Mouse (Mus musculus) stomach, embryonic 16.5 days (tissue): ENCODE results near the gene Calm1. TPM values are rescaled to one million over a fixed set of nuclear protein-coding genes. Genes with fewer than 3 reads are reported as not detected.

Source experiments
- ATAC-seq: fragments of 200-750 bp; cut with Nextera tagmentation; 2 replicates; pipeline ENCODE4 v1.8.0; 2017; ENCODE audit warnings: moderate number of reproducible peaks, moderate TSS enrichment; ENCODE audit not compliant: insufficient read depth, low FRiP score
- H3K27ac ChIP-seq: fragments of 300-500 bp; sonication (generic); 2 replicates; pipeline ENCODE4 v1.5.1; 2014; ENCODE audit warnings: low read length
- H3K27me3 ChIP-seq: fragments of 300-500 bp; sonication (generic); 2 replicates; pipeline ENCODE4 v1.6.1; 2014; ENCODE audit warnings: low read length, control low read depth, mixed read lengths; ENCODE audit not compliant: control insufficient read depth, insufficient read depth
- H3K36me3 ChIP-seq: fragments of 300-500 bp; sonication (generic); 2 replicates; pipeline ENCODE4 v1.6.1; 2014; ENCODE audit warnings: low read length; ENCODE audit not compliant: control insufficient read depth, insufficient read depth
- H3K4me1 ChIP-seq: fragments of 300-500 bp; sonication (generic); 2 replicates; pipeline ENCODE4 v1.6.1; 2014; ENCODE audit warnings: low read length, control low read depth, mixed read lengths; ENCODE audit not compliant: control insufficient read depth, insufficient read depth
- H3K4me2 ChIP-seq: fragments of 300-500 bp; sonication (generic); 2 replicates; pipeline ENCODE4 v1.6.1; 2014; ENCODE audit warnings: low read depth, low read length, mixed read lengths
- H3K4me3 ChIP-seq: fragments of 300-500 bp; sonication (generic); replicated peaks from 2 replicates; pipeline ENCODE4 v1.5.1; 2014; ENCODE audit warnings: mild to moderate bottlenecking, low read length
- H3K9ac ChIP-seq: fragments of 300-500 bp; sonication (generic); 2 replicates; pipeline ENCODE4 v1.6.1; 2014; ENCODE audit warnings: low read length
- H3K9me3 ChIP-seq: fragments of 300-500 bp; sonication (generic); replicated peaks from 2 replicates; pipeline ENCODE4 v1.6.1; 2016; ENCODE audit warnings: low read length, control low read depth; ENCODE audit not compliant: control insufficient read depth
- WGBS: fragments of 180-500 bp; shearing (Covaris S2); extraction: QIAGEN DNeasy Blood & Tissue Kit; methylation state at CpG from one replicate; pipeline ENCODE4 v1.1.7; 2014; 5-methylcytosine and 5-hydroxymethylcytosine counted together
- polyA plus RNA-seq: library from polyadenylated mRNA; unstranded; fragments of >200 nt; fragmentation: Nextera tagmentation; extraction: Ambion mirVana; gene quantifications from 2 replicates; pipeline ENCODE4 v1.2.1, GENCODE M21; 2015

The Calm1 gene
- 1,641 and 1,693 TPM in 2 replicates for polyA plus RNA-seq

DNA sequence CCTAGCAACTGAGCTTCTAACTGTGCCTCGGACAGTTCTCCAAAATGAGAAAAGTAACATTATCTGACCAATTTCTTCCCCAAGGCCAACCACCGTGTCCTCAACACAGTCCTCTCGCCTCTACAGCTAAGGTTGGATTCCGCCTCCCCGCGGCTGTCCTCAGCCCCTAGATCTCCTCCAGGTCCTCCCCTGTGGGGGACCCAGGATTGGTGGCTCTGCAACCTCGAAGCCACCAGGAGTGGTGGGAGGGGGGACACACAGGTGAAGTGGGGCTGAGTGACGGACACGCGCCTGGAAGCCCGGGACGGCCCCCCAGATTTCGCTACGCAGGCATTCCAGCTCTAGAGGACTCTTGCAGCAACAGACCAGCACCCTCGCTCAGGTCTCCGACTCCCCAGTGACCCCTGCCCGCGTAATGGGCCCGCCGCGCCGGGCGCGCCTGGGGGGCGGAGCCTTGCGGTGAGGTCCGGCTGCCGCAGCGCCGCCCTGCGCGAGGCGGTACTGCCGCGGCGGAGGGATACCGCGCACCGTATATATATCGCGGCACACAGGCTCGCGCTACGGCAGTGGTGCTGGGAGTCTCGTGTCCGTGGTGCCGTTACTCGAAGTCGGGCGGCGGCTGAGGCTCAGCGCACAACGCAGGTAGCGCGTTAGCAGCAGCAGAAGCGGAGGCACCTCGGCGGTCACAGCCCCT, at the start of gene Calm1:
Calm1 (plus strand) TSS at position 469 of the 694 bp plus-strand sequence.
- peak; percentile 92 for ATAC-seq
- H3K27me3 ChIP-seq: no peaks in the 10 kb centered on the region
- H3K4me3 ChIP-seq: peak within 1 kb of the TSS; percentile 85
- H3K36me3 ChIP-seq: no peaks in the 10 kb centered on the region; the same call in 1 of the 2 replicates
- H3K9me3 ChIP-seq: no peaks in the 10 kb centered on the region
- peak within 1 kb of the TSS; percentile 82 for H3K4me2 ChIP-seq
- peak within 1 kb of the TSS; percentile 90 for H3K27ac ChIP-seq
- H3K4me1 ChIP-seq: peaks cover 15% of the 10 kb centered on the region
- peak within 1 kb of the TSS; percentile 92 for H3K9ac ChIP-seq
- WGBS: under 1% methylated on average over 58 of the region's 58 CpGs

DNA sequence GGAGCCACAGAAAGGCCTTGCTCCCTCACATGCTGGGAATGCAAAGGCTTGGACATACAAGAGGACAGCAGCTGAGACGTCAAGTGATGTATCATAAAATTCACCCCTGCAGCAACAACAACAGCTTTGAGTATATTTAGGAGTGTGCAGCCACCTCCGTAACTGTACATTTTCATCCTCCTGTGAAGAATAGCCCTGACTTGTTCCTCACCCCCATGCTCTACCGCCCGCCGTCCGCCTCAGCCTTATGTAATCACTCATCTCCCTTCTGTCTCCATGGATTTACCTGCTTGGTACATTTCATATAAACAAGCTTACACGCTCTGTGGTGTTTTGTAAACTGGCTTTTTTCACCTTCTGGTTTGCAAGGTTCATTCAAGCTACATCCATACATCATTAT, 46.8 kb upstream of the Calm1 start:
- Histone ChIP-seq H3K27me3 (no peaks in the 10 kb centered on the region), H3K4me3 (no peak overlapping the region), H3K4me2 (no peak overlapping the region), H3K36me3 (peaks cover 18% of the 10 kb centered on the region), H3K4me1 (no peaks in the 10 kb centered on the region), H3K27ac (no peak overlapping the region), H3K9ac (no peak overlapping the region), H3K9me3 (no peaks in the 10 kb centered on the region)
- 85% methylated on average over 7 of the region's 7 CpGs for WGBS
- ATAC-seq: no peak

DNA sequence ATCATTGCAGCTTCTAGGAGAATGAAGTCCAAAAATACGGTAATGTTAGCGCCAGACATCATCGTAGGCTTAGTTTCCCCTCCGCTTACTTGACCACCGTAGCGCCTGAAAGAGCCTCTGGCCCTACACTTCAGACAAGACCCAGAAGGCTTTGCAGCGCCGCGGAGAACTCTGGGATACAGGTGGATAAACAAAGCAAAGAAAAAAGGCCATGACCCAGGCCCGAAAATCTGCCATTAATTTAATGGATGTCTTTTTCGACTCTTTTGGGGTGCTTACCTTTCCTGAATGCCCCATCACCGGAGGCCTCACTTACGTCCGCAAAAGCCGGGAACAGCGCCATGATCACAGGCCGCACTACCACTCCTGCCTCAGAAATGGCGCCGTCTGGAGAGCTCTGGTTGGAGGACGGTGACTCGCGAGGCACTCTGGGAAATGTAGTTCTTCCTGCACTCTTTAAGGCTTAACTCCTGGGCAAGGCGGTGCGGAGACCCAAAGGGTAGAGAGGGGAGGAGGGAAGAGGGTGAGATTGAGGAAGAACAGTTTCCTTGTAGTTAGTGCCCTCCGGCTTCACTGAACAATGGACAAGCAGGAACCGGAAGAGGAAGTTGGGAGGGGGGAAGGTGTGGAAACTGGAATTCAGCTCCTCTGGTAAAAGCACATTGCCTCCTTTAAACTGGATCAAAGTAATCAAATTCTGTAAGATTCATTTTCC, 39.8 kb upstream of the Calm1 start, which contains the start of gene Nrde2:
Nrde2 (minus strand) TSS at position 393 of the 715 bp plus-strand sequence.
- Histone ChIP-seq H3K27me3 (no peaks in the 10 kb centered on the region), H3K4me3 (peak within 1 kb of the TSS; percentile 65), H3K27ac (peak within 1 kb of the TSS; percentile 75; the same call in 1 of the 2 replicates), H3K9me3 (no peaks in the 10 kb centered on the region), H3K36me3 (no peaks in the 10 kb centered on the region), H3K9ac (peak within 1 kb of the TSS; percentile 78), H3K4me2 (peak within 1 kb of the TSS; percentile 78), H3K4me1 (peaks cover 3% of the 10 kb centered on the region; the same call in 1 of the 2 replicates)
- under 1% methylated on average over 26 of the region's 26 CpGs for WGBS
- peak; percentile 98 for ATAC-seq

DNA sequence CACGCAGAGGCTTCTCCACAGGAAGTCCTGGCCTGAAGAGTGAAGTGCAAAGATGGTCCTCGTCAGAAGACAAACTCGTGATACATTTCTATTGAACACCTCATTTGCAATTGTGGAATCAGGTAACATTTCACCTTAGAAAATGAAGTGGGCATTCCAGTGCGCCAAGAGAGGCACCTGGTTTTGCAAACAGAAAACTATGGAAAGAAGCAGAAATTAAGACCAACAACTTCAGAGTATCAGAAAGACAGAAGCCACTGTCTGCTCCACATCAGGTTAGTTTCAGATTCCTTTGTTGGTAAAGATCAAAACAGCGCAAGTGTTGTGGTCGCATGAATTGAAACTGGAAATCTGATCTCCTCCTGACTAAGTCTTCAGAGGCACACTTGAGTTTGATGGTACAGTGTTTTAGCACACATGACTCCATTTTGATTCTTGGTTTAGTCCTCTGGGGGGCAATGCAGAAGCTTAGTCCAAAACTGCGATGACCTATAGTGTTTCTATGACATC, 34.2 kb upstream of the Calm1 start:
- no peak for ATAC-seq
- H3K4me3 ChIP-seq: no peak overlapping the region
- H3K36me3 ChIP-seq: no peaks in the 10 kb centered on the region
- H3K4me2 ChIP-seq: no peak overlapping the region
- 70% methylated on average over 7 of the region's 7 CpGs for WGBS
- H3K9me3 ChIP-seq: no peaks in the 10 kb centered on the region
- H3K27me3 ChIP-seq: no peaks in the 10 kb centered on the region; the same call in 1 of the 2 replicates
- H3K9ac ChIP-seq: no peak overlapping the region
- no peak overlapping the region for H3K27ac ChIP-seq
- H3K4me1 ChIP-seq: no peaks in the 10 kb centered on the region

DNA sequence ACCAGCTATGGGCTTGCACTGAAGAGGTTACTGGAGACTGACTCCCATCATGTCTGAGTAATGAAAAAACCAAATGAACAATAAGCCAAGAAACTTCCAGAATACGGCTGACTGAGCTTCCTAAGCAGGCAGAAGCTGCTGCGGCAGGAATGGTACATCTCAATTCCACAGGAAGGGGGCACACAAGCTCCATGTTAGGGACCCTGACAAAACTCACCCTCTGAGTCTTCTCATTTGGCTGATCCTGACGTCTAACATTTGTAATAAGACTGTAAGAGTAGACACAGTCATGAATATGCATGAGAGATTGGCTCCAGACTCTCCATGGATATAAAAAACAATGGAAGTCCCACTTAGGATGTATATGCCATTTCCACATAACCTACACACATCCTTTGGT, 33.1 kb upstream of the Calm1 start:
- H3K4me3 ChIP-seq: no peak overlapping the region
- no peak overlapping the region for H3K4me2 ChIP-seq
- H3K9ac ChIP-seq: no peak overlapping the region
- H3K27ac ChIP-seq: no peak overlapping the region
- H3K9me3 ChIP-seq: no peaks in the 10 kb centered on the region
- H3K27me3 ChIP-seq: no peaks in the 10 kb centered on the region; the same call in 1 of the 2 replicates
- ATAC-seq: no peak
- no peaks in the 10 kb centered on the region for H3K4me1 ChIP-seq
- no peaks in the 10 kb centered on the region for H3K36me3 ChIP-seq
- 19% methylated on average over 3 of the region's 3 CpGs for WGBS

DNA sequence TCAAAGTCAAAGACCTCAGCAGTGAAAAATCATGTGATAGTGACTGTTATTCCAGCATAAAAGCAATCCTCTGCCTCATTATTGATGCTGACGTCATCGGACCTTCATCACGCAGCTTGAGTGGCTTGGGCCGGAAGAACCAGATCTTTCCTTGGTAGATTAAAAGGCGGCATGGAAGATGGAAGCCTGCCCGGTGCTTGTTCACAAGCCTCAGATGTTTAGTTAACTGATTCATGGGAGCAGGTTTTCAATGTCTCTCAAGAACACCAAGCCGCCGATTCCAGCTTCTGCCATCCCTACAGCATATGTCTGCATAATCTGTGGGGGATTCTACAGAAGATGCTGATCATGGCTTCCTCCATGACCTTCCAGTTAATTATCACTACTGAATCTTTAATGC, 32.3 kb upstream of the Calm1 start:
- no peaks in the 10 kb centered on the region; the same call in 1 of the 2 replicates for H3K27me3 ChIP-seq
- WGBS: 82% methylated on average over 8 of the region's 8 CpGs
- no peak overlapping the region for H3K4me2 ChIP-seq
- no peaks in the 10 kb centered on the region for H3K4me1 ChIP-seq
- ATAC-seq: no peak
- H3K9ac ChIP-seq: no peak overlapping the region
- H3K4me3 ChIP-seq: no peak overlapping the region
- H3K9me3 ChIP-seq: no peaks in the 10 kb centered on the region
- H3K36me3 ChIP-seq: no peaks in the 10 kb centered on the region
- no peak overlapping the region for H3K27ac ChIP-seq

DNA sequence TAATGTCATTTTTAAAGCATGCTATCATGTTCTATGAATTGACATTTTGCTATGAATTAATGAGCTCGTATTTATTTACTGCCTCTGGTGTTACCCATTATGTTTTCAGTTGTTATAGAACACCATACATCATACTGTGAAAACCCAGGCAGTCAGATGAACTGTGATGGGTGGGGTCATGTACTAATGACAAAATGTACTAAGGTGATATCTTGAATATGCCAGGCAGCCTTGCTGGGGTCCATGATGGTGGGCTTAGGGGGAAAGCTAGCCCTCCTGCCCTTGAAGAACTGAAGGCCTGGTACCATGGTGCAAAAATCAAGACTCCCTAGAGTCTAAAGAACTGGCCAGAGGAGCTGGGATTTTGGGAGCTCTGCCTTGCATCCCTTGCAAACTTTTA, 31.7 kb upstream of the Calm1 start:
- Histone ChIP-seq H3K9me3 (no peaks in the 10 kb centered on the region), H3K9ac (peak overlapping the region; percentile 55; the same call in 1 of the 2 replicates), H3K4me1 (no peaks in the 10 kb centered on the region), H3K27me3 (no peaks in the 10 kb centered on the region; the same call in 1 of the 2 replicates), H3K4me2 (0 out of 2 replicates have a peak overlapping the region, but pooled peaks have one; percentile 53), H3K36me3 (no peaks in the 10 kb centered on the region), H3K4me3 (no peak overlapping the region), H3K27ac (no peak overlapping the region; the same call in 1 of the 2 replicates)
- no peak for ATAC-seq
- WGBS: 81% methylated on average over 1 of the region's 1 CpGs

DNA sequence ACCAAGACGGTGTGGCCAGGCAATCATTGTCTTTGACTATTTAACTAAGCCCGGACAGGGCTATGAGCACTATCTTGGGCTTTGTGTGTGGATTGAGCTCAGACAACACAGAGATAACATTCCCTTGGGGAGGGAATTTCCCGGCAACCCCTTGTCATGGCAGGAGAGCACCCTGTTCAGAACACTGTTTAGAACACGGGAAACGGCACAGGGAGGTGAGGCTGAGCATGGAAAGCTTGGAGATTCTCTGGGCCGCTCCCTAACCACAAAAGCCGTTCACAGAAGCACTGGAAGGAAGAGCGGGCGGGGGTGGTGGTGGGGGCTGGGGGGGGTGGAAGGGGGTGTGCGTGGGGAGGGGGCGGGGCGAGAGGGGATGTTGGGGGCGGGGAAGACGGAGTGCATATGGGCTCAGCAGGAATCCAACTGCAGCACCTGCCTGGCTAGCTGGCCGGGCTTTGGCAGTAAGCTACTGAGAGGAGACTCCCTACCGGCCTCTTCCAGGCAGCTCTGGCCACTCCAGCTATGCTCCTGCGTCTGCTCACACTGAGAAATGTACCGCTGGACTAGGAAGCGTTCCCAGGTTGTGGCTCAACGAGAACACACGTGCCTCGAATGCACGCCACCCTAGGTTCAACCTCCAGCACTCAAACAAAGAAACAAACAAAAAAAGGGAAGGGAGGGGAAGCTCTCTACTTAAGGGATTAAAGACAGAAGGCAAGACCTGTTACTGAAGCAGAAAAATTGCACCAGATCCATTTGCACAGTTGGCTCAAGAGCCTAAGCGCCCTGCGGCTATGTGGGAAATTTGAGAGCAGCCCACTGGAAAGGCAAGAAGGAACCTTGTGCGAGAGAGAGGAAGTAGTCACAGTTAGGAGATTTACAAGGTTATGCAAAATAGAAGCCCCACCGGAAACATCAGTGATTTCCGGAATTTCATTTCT, 31.0 kb upstream of the Calm1 start:
- peak overlapping the region; percentile 29; the same call in 1 of the 2 replicates for H3K27ac ChIP-seq
- H3K36me3 ChIP-seq: no peaks in the 10 kb centered on the region
- no peaks in the 10 kb centered on the region for H3K9me3 ChIP-seq
- 11% methylated on average over 28 of the region's 28 CpGs for WGBS
- peak overlapping the region; percentile 55 for H3K9ac ChIP-seq
- H3K4me3 ChIP-seq: peak overlapping the region; percentile 28
- ATAC-seq: peak; percentile 65
- H3K27me3 ChIP-seq: no peaks in the 10 kb centered on the region; the same call in 1 of the 2 replicates
- peak overlapping the region; percentile 53 for H3K4me2 ChIP-seq
- no peaks in the 10 kb centered on the region for H3K4me1 ChIP-seq
